ENCODE assay signal across 8 mouse cellular contexts in the genomic region with DNA sequence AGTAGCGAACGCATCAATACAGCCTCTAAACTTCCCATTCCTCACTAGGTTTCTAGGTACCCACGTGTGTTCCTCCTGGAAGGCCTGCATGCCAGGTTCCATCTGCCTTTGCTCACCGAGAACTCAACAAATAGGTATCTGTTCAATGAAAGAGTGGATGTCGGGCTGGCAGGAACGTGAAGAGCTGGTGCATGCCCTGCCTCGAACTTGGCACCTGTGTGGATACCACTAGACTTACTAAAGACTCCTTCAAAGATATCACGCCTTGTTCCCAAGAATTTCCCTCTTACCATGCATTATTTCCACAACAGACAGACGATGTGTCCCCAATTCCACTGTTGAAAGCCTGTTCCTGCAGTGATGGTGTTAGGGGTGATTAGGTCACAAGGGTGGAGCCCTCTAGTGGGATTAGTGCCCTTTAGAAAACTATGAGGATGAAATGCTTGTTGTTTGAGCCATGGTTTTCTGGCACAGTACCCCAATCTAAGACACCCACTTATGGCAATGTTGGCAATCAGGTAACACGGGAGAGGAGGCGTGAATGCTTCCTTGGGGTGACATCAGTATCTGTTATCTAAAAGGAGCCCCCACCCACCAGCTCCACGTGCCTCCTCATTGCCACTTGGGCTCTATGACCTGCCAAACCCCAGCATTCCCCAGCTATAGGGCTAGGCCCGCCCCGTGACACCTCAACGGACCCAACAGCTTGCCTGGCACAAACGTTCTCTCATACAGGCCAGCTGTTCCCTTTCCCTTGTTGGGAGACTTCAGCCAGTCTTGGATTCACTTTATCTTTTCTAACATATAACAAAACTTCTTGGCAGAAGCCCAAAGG. TPM values are rescaled to one million over a fixed set of nuclear protein-coding genes. Genes with fewer than 3 reads are reported as not detected.
DNase-seq lines count a peak whose midpoint lies in the region; ATAC-seq and TF ChIP-seq lines count a peak whose summit lies in the region.

No protein-coding gene starts in this region.

- intact Hi-C loops in left cerebral cortex, postnatal 10 days (cut with DNase I) = no loop called here

- peak overlapping the region; percentile 89 for H3K4me2 ChIP-seq in hindbrain, embryonic 12.5 days (replicated peaks)
- peak overlapping the region; percentile 81 for H3K4me2 ChIP-seq in midbrain, embryonic 12.5 days (replicated peaks)

- WGBS in kidney, adult 2 months = 72% methylated on average over 16 of the region's 16 CpGs
- WGBS in hindbrain, embryonic 12.5 days = 77% methylated on average over 16 of the region's 16 CpGs
- 73% methylated on average over 16 of the region's 16 CpGs for WGBS in midbrain, embryonic 12.5 days

- no peak for TF ChIP-seq CTCF in kidney, adult 2 months (conservative IDR thresholded peaks at IDR 0.05; ENCODE audit: insufficient read depth, insufficient read length, low read depth, low read length)

- no peak for ATAC-seq in hindbrain, embryonic 12.5 days (ENCODE audit: low FRiP score)
- no peak for ATAC-seq in midbrain, embryonic 12.5 days (ENCODE audit: low FRiP score, low read depth)

- H3K4me3 ChIP-seq in kidney, adult 2 months (ENCODE audit: insufficient read depth, low read depth, low read length) = peak overlapping the region; percentile 36
- H3K4me3 ChIP-seq in hindbrain, embryonic 12.5 days = peak overlapping the region; percentile 96
- H3K4me3 ChIP-seq in midbrain, embryonic 12.5 days = peak overlapping the region; percentile 92

- H3K4me1 ChIP-seq in kidney, adult 2 months (ENCODE audit: control insufficient read depth, insufficient read depth, low read length) = peaks cover 8% of the 10 kb centered on the region; the same call in 1 of the 2 replicates
- H3K4me1 ChIP-seq in hindbrain, embryonic 12.5 days = peaks cover 43% of the 10 kb centered on the region
- H3K4me1 ChIP-seq in midbrain, embryonic 12.5 days = peaks cover 36% of the 10 kb centered on the region

- H3K36me3 ChIP-seq in kidney, adult 2 months (ENCODE audit: control insufficient read depth, insufficient read depth, low read length) = no peaks in the 10 kb centered on the region
- H3K36me3 ChIP-seq in hindbrain, embryonic 12.5 days = no peaks in the 10 kb centered on the region
- peaks cover 3% of the 10 kb centered on the region; the same call in 1 of the 2 replicates for H3K36me3 ChIP-seq in midbrain, embryonic 12.5 days

- 0 out of 2 replicates have a peak overlapping the region, but pooled peaks have one; percentile 11 for H3K27ac ChIP-seq in kidney, adult 2 months (ENCODE audit: insufficient read depth, low read depth, low read length)
- no peak overlapping the region for H3K27ac ChIP-seq in hindbrain, embryonic 12.5 days
- H3K27ac ChIP-seq in midbrain, embryonic 12.5 days (replicated peaks) = no peak overlapping the region

- no peak for DNase-seq in kidney, adult 2 months
- no peak for DNase-seq in kidney, postnatal 4 days
- DNase-seq in brain, adult 2 months (ENCODE audit: low read depth, low spot score) = peak; percentile 52
- DNase-seq in thymus, postnatal 25 days = no peak
- DNase-seq in left cerebral cortex, postnatal 10 days (ENCODE audit: extremely low spot score in 1 of 2, low spot score in 2 of 2) = no peak
- DNase-seq in retina, postnatal 1 day = no peak

- no peaks in the 10 kb centered on the region for H3K27me3 ChIP-seq in kidney, adult 2 months (replicated peaks; ENCODE audit: control insufficient read depth, insufficient read depth, low read length)
- H3K27me3 ChIP-seq in hindbrain, embryonic 12.5 days = no peaks in the 10 kb centered on the region
- H3K27me3 ChIP-seq in midbrain, embryonic 12.5 days = no peaks in the 10 kb centered on the region

- no peak for TF ChIP-seq POLR2A in kidney, adult 2 months (IDR thresholded peaks at IDR 0.05; ENCODE audit: low read depth, low read length)

- H3K9ac ChIP-seq in hindbrain, embryonic 12.5 days = peak overlapping the region; percentile 96
- peak overlapping the region; percentile 91; the same call in 1 of the 2 replicates for H3K9ac ChIP-seq in midbrain, embryonic 12.5 days (replicated peaks)

- H3K9me3 ChIP-seq in hindbrain, embryonic 12.5 days (replicated peaks) = no peaks in the 10 kb centered on the region
- H3K9me3 ChIP-seq in midbrain, embryonic 12.5 days = no peaks in the 10 kb centered on the region

RNA-seq across cellular contexts. Expression of gene Dexi, which starts 1.9 kb away (rescaled TPM):
- polyA plus RNA-seq in kidney, adult 2 months (2012; rRNA removed) = 40.0 and 41.0 TPM in 2 replicates
- 22.2 and 27.6 TPM in 2 replicates for polyA plus RNA-seq in hindbrain, embryonic 12.5 days (2016; fragmentation: Nextera tagmentation; extraction: Ambion mirVana)
- polyA plus RNA-seq in midbrain, embryonic 12.5 days (2016; fragmentation: Nextera tagmentation; extraction: Ambion mirVana) = 25.6 and 26.2 TPM in 2 replicates
- 10 to 100 TPM; 27.5 to 30.2 TPM for total RNA-seq in left cerebral cortex, postnatal 10 days (2021)

RNA-seq across cellular contexts. Expression of gene Clec16a, which starts 4.2 kb away (rescaled TPM):
- 15.7 and 16.8 TPM in 2 replicates for polyA plus RNA-seq in kidney, adult 2 months (2012; rRNA removed)
- polyA plus RNA-seq in hindbrain, embryonic 12.5 days (2016; fragmentation: Nextera tagmentation; extraction: Ambion mirVana) = 51.4 and 55.5 TPM in 2 replicates
- 51.0 and 51.6 TPM in 2 replicates for polyA plus RNA-seq in midbrain, embryonic 12.5 days (2016; fragmentation: Nextera tagmentation; extraction: Ambion mirVana)
- 10 to 100 TPM; 69.3 to 71.5 TPM for total RNA-seq in left cerebral cortex, postnatal 10 days (2021)

Comparison
In these comparisons a context has a peak if more than half of its experiments do, and no peak if none do; other contexts are left out.
1. H3K4me3 ChIP-seq: peak in every context shown above with its lines; median percentile 96 in hindbrain, embryonic 12.5 days; 92 in midbrain, embryonic 12.5 days; 36 in kidney, adult 2 months.